Mouse (Mus musculus): ENCODE measurements around the gene Scgb1b29.
"Not testable (repeated sequence)": the region's sequence is repeated elsewhere in the genome, so short reads cannot be mapped to it uniquely, and the experiment has no call there.

Scgb1b29 gene

GRCm38 (mm10) chr7:32441241-32441640, at the start of gene Scgb1b29:
Gene Scgb1b29 (plus strand): TSS chr7:32441541.
- not testable (repeated sequence) for ATAC-seq (ENCODE audit: insufficient number of reproducible peaks, low FRiP score, low TSS enrichment)

GRCm38 (mm10) chr7:32428636-32429035, 12.7 kb upstream of the Scgb1b29 start:
- not testable (repeated sequence) for ATAC-seq (ENCODE audit: insufficient number of reproducible peaks, low FRiP score, low TSS enrichment)
